In the genomic region with DNA sequence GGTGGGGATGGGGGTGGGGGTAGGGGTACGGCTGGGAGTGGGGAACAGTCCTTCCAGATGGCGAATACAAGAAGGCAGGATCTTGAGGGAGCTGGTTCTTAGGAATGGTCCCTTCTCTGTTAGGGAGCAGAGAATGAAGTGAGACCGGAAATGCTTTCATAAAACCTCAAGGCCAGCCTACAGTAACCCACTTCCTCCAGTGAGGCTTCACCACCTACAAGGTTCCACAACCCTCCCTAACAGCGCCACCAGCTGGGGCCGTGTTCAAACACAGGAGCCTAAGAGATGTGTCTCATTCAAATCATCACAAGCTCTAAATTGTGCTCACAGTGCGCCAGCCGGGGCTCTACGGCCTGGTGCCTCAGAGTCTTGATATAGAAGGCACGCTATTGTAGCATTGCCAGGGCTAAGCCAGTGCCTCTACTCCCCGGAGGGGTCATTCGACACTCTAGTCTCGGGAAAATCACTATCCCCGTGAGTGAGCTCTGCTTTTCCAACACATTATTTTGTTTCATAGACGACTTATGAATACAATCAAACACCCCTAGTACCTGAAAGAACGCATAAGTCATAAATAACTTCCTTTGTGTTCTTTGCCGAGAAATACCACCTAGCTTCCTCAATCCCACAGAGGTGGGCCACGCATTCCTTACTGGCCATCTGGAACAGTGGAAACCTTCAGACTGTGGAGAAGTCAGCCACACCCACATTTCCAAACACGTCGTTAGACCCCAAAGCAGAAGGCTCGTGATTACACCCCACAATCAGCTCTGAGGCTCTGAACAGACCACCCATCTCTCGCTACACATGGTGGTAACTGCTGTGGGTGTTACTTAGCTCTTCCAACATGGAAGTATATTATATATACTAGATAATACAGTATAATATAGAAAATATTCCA, we compare ENCODE assay signal across 7 mouse cellular contexts.
A peak's percentile ranks its signal among the peaks of the same experiment; 100 is the strongest.
DNase-seq lines count a peak whose midpoint lies in the region; ATAC-seq and TF ChIP-seq lines count a peak whose summit lies in the region.

No protein-coding gene starts in this region.

- intact Hi-C loops in left cerebral cortex, postnatal 4 days (cut with DNase I) = no loop called here

- no peaks in the 10 kb centered on the region for H3K27me3 ChIP-seq in embryonic facial prominence, embryonic 10.5 days (replicated peaks; ENCODE audit: low read depth, poor library complexity, severe bottlenecking)
- no peaks in the 10 kb centered on the region for H3K27me3 ChIP-seq in midbrain, postnatal 0 days (ENCODE audit: insufficient read depth, low read length)
- no peaks in the 10 kb centered on the region for H3K27me3 ChIP-seq in splenic B cell, adult 2 months (ENCODE audit: control insufficient read depth, insufficient read depth, low read length, poor library complexity, severe bottlenecking)

- peak; percentile 89 for DNase-seq in adipocyte (ENCODE audit: low spot score)
- peak; percentile 69 for DNase-seq in embryonic facial prominence, embryonic 10.5 days (ENCODE audit: low spot score)
- DNase-seq in heart, adult 18-20 months = peak; percentile 87 to 90
- peak; percentile 77 for DNase-seq in kidney, adult 11 months
- DNase-seq in left cerebral cortex, postnatal 4 days = peak; percentile 70
- peak; percentile 58 for DNase-seq in midbrain, postnatal 0 days (ENCODE audit: low spot score)
- peak; percentile 95 for DNase-seq in splenic B cell, adult 2 months (ENCODE audit: low read depth, low spot score)

- ATAC-seq in midbrain, postnatal 0 days (ENCODE audit: low FRiP score) = no peak

- no peaks in the 10 kb centered on the region for H3K36me3 ChIP-seq in embryonic facial prominence, embryonic 10.5 days (replicated peaks)
- no peaks in the 10 kb centered on the region for H3K36me3 ChIP-seq in midbrain, postnatal 0 days (ENCODE audit: insufficient read depth, low read length)
- H3K36me3 ChIP-seq in splenic B cell, adult 2 months (ENCODE audit: control insufficient read depth, insufficient read depth, low read length, poor library complexity, severe bottlenecking) = no peaks in the 10 kb centered on the region

- no peak overlapping the region for H3K4me2 ChIP-seq in midbrain, postnatal 0 days (ENCODE audit: low read depth, low read length, poor library complexity, severe bottlenecking)

- H3K9ac ChIP-seq in midbrain, postnatal 0 days (replicated peaks; ENCODE audit: low read length, poor library complexity, severe bottlenecking) = no peak overlapping the region

- peak; percentile 63 for TF ChIP-seq CTCF in midbrain, postnatal 0 days (IDR thresholded peaks at IDR 0.05)

- peak overlapping the region; percentile 81 for H3K27ac ChIP-seq in embryonic facial prominence, embryonic 10.5 days (replicated peaks)
- no peak overlapping the region for H3K27ac ChIP-seq in midbrain, postnatal 0 days (ENCODE audit: low read depth, low read length)

- 62% methylated on average over 21 of the region's 21 CpGs for WGBS in embryonic facial prominence, embryonic 10.5 days
- WGBS in midbrain, postnatal 0 days = 71% methylated on average over 21 of the region's 21 CpGs

- peak overlapping the region; percentile 38; the same call in 1 of the 2 replicates for H3K4me3 ChIP-seq in embryonic facial prominence, embryonic 10.5 days
- H3K4me3 ChIP-seq in midbrain, postnatal 0 days (ENCODE audit: low read depth, low read length) = no peak overlapping the region

- peaks cover 23% of the 10 kb centered on the region for H3K4me1 ChIP-seq in embryonic facial prominence, embryonic 10.5 days
- 0 out of 2 replicates have a peak, but pooled peaks cover 3% of the 10 kb centered on the region for H3K4me1 ChIP-seq in midbrain, postnatal 0 days (ENCODE audit: insufficient read depth, low read length)

- no peaks in the 10 kb centered on the region for H3K9me3 ChIP-seq in embryonic facial prominence, embryonic 10.5 days
- no peaks in the 10 kb centered on the region for H3K9me3 ChIP-seq in midbrain, postnatal 0 days (ENCODE audit: low read length)
